Mouse (Mus musculus) inflammation-experienced regulatory T-cells, adult 6 months (primary cell): Measurements from ENCODE around the gene Adprh. TPM values are rescaled to one million over a fixed set of nuclear protein-coding genes. Genes with fewer than 3 reads are reported as not detected.
"Not testable (repeated sequence)": the region's sequence is repeated elsewhere in the genome, so short reads cannot be mapped to it uniquely, and the experiment has no call there.

Experiments used
- ATAC-seq: one replicate; pipeline ENCODE4 v1.8.0; 2017
- polyA plus RNA-seq, 3 experiments: library from polyadenylated mRNA; unstranded; fragments of 100-300 nt; shearing (Covaris generic); gene quantifications; one replicate each; pipeline ENCODE4 v1.2.1; 2017

Adprh gene
- polyA plus RNA-seq: 10 to 100 TPM; 43.1 to 93.7 (median 71.8) TPM

DNA sequence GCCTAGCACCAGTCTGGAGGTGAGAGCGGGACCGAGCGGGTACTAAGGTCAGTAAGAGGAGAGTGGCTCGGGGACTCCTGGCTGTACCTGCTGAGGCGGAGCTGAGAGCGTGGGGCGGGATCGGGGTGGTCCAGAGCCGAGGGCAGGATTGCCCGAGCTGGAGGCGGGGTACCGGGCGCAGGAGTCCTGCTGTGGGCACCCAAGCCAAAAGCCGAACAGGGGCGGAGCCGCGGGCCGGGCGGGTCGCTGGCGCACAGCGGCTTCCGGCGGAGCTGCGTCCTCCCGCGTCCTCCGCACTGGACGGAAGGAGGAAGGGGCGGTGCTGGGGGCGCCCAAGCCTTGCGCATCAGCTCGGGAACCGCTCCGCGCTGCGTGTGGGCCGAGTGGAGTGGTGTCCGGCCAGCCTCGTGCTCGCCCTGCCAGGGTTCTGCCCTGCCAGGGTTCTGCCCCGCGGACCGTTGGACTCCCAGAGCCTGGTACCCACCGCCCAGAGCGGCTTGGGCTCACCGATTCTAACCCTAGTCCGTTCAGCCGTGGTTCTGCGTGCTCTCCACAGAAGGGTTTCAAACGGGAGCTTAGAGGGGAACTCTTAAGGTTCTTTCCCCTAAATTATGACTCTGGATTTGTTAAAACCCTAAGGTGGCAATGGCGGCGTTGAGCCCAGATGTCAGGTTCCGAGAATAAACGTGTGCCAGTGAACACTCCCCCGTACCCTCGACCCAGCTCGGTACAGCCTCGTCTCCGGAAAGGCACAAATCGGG, at the start of gene Adprh:
TSS of gene Adprh (minus strand) at position 262 of the 761 bp plus-strand sequence.
- ATAC-seq: peak; percentile 92

DNA sequence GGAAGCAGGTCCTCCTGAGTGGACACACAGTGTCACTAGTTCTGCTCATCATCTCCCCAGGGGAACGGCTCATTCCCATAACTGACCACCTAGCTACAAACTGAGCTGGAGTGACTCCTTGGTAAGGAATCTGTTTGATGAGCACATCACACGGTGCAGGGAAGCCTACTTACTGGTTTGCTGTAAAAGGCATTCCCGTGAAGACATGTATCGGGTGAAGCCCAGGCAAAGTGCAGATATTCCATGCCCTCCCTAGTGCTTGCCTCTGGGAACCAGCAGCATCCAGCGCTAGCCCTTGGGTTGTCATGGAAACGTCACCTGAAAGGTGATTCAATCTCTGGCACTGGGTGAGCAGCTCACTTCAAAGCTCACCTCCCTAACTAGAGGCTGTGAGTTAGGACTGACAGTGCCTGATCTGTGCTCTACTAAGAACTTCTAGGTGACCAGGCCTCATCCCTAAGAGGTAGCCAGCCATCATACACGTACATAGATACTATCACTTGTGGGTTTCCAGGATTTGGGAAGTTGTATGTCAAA, 44.2 kb upstream of the Adprh start:
- ATAC-seq: no peak

DNA sequence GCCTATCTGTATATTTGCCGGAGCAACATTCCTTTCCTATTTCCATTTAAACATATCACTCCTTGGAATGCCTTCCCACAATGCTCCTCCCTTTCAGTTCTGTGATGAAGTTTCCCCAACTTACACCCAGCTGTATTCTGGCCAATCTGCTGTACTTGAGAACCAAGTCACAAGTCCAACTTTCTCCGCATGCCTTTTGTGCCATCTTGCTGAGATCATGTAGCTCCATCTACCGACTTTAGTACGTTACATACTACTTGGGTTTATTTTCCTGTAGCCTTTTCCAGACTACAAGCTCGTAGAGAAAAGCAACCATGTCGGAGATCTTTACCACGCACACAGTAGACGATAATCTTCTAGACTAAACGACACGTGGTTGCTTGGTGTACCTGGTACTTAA, 41.4 kb upstream of the Adprh start:
- ATAC-seq: no peak

DNA sequence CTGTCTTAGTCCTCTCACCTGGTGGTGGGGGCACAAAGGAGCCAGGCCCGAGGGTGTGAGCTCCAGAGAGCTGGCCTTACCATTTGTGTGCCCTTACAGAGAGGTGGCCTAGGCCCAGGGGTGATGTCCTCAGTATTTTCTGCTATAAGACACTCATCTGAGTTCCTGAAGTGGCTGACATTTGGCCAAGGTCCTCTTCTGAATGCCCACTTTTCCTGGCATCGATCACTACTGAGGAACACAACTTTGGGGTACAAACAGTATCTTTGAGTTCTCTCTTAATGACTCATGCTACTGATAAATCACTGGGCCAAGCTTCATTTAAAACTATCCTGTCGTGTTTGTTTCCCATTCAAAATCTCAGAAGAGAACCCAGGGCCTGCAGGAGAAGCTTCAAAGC, 40.0 kb upstream of the Adprh start:
- ATAC-seq: no peak

DNA sequence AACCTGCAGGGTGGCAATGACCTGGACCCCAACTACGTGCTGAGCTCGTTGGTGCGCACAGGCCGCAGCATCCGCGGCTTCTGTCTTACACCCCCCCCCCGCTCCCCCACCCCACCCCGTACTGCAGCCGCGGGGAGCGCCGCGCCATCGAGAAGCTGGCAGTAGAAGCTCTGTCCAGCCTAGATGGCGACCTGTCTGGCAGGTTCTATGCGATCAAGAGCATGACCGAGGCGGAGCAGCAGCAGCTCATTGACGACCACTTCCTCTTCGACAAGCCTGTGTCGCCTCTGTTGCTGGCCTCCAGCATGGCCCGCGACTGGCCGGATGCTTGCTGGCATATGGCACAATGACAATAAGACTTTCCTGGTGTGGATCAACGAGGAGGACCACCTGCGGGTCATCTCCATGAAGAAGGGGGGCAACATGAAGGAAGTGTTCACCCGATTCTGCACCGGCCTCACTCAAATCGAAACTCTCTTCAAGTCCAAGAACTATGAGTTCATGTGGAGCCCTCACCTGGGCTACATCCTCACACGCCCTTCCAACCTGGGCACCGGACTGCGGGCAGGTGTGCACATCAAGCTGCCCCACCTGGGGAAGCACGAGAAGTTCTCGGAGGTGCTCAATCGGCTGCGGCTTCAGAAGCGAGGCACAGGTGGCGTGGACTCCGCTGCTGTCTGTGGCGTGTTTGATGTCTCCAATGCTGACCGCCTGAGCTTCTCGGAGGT, 31.2 kb upstream of the Adprh start:
- ATAC-seq: peak; percentile 47

DNA sequence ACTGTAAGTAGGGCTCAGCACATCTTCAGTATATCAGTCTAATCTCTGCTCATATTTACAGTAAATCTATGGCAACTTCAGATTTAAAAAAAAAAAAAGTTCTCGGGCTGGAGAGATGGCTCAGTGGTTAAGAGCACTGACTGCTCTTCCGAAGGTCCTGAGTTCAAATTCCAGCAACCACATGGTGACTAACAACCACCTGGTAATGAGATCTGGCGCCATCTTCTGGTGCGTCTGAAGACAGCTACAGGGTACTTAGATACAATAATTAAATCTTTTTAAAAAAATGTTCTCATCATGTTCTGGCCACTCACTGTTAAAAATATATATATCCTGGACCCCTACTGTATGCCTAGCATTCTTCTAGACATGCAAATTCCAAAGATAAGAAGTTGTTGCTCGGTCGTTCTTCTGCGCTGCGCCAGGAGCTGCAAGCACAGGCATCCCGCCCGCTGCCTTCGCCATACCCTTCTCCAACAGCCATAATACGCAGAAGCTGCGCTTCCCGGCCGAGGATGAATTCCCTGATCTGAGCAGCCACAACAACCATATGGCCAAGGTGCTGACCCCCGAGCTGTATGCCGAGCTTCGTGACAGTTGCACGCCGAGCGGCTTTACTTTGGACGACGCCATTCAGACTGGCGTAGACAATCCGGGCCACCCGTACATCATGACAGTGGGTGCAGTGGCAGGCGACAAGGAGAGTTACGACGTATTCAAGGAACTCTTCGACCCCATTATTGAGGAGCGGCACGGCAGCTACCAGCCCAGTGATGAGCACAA, 30.5 kb upstream of the Adprh start:
- peak; percentile 49 for ATAC-seq

DNA sequence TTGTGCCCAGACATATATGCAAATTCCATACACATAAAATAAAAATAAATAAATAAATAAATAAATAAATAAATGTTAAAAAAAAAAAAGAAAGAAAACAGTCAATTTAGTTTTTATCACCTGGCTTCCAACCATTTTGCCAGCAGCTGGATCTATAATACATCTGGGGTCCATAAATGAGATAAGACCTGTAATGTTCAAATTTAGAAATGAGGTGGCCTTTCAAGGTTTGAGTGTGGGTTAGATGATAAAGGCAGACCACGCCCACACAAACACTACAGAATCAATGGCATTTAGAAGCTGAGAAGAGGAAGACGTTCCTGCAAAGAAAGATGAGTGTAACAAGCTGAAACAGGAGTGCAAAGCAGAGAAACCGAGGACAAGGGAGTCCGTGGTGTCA, 28.8 kb upstream of the Adprh start:
- no peak for ATAC-seq

DNA sequence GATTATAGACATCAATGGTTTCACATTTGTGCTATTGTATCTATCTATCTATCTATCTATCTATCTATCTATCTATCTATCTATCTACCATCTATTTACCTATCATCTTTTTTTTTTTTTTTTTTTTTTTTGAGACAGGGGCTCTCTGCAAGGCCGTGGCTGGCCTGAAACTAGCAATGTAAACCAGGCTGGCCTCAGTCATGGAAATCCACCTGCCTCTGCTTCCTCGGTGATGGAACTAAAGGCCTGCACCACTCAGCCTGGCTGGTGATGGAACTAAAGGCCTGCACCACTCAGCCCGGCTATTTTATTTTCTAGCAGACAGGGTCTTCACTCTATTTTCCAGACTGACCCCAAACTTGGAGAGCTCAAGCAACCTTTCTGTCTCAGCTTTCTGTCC, 25.8 kb upstream of the Adprh start:
- no peak for ATAC-seq

DNA sequence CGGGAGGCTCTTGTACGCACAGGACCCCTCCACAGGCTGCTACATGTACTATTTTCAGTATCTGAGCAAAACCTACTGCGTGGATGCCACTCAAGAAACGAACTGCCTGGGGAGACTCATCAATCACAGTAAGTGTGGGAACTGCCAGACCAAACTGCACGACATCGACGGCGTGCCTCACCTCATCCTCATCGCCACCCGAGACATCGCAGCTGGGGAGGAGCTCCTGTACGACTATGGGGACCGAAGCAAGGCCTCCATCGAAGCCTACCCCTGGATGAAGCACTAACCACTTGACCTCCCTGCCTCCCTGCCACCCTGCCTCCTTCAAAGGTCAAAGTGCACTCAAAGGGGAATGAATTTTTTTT, 24.7 kb upstream of the Adprh start:
- ATAC-seq: not testable (repeated sequence)

DNA sequence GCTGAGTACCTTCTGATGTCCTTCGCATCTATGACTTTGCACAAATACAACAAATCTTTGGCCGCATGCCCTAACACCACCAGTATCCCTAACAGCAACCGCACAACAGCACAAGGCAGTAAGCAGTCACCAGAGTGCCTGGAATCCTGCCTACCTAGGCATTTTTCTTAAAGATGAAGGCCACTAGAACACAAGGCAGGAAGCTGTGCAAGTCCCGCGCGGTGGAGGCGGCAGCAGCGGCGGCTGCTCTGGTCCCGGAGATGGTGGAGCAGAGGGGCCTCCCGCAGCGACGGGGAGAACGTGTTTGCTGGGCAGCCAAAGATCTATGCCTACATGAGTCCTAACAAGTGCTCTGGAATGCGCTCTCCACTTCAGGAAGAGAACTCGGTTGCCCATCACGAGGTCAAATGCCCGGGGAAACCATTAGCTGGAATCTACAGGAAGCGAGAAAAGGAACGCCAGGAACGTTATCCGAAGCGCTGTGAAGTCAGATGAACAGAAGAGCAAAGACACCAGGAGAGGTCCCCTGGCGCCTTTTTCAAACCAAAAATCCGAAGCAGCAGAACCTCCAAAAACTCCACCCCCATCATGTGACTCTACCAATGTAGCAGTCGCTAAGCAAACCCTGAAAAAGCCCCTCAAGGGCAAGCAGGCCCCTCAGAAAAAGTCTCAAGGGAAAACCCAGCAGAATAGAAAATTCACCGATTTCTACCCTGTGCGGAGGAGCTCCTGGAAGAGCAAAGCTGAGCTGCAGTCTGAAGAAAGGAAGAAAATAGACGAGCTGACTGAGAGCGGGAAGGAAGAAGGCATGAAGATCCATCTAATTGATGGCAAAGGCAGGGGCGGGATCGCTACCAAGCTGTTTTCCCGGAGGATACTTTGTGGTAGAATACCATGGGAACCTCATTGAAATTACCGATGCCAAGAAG, 24.1 kb upstream of the Adprh start:
- peak; percentile 83 for ATAC-seq

DNA sequence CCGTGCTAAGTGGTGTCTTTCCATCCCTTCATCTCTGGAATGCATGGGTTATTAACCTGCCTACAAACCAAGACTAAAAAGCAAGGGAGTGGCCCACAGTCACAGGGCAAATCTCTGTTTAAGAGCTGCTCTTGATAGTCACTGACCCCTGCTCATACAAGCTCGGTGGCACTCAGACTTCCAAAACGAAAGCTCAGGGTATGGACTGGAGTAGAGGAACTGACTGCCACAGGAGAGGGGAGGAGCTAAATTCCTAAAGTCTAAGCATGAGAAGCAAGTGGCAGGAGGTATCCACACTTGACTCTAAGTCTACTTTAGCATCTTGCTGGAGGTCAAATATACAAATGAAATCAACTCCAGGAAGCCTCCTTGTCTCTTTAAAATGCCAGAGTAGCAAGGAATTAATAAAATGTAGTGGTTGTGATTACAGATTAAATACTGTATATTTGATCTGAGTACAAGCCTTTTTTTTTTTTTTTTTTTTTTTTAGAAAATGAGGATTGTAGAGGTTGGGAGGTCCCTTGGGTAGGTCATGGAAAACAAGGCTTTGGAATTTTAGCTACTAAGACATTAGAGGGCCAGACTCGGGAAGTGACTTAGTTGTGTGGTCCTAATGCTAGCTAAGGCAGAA, 23.3 kb upstream of the Adprh start:
- ATAC-seq: no peak

DNA sequence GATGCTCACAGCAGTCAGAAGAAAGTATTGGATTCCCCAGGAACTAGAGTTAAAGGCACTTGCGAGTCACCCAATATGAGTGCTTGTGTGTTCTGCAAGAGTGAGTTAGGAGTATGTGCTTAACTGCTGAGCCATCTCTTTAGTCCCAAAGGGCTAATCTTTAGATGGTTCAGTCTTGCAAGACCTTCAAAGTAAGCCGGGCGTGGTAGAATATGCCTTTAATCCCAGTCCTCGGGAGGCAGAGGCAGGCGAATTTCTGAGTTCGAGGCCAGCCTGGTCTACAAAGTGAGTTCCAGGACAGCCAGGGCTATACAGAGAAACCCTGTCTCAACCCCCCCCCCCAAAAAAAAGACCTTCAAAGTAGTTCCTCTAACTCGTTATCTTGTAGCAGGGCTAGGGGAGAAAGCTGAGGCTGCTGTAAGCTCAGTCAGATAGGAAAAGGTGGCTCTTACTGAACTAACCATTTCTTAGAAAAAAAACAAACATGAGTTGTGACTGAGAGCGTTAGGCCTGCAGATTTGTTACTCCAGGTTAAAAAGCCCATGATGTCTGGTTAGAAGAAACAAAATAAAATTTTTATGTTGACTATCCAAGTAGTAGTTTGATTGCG, 22.3 kb upstream of the Adprh start:
- no peak for ATAC-seq

DNA sequence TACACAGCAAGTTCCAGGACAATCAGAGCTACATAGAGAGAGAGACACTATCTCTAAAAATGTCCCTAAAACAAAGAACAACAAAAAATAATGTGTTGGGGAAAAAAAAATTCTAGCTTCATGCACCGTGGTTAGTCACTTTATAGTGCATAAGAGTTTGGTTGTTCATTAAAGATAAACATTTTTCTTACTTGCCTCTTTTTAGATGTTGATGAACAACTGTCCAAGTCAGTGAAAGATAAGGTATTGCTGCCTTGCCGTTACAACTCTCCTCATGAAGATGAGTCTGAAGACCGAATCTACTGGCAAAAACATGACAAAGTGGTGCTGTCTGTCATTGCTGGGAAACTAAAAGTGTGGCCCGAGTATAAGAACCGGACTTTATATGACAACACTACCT, 21.2 kb upstream of the Adprh start:
- no peak for ATAC-seq

DNA sequence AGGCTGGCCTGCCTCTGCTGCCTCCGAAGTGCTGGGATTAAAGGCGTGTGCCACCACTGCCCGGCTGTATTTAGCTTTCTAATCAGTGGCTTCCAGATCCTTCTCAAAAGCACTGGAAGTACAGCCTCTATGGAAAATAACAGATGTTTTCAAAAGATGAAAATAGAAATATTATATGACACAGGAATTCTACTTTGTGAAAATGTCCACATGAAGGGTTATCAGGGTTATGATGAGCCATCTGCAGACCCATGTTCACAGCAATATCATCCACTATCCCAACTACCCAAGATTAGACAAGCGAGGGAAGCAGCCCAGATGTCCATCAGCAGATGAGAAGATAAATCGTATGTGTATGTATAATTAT, 20.0 kb upstream of the Adprh start:
- no peak for ATAC-seq

DNA sequence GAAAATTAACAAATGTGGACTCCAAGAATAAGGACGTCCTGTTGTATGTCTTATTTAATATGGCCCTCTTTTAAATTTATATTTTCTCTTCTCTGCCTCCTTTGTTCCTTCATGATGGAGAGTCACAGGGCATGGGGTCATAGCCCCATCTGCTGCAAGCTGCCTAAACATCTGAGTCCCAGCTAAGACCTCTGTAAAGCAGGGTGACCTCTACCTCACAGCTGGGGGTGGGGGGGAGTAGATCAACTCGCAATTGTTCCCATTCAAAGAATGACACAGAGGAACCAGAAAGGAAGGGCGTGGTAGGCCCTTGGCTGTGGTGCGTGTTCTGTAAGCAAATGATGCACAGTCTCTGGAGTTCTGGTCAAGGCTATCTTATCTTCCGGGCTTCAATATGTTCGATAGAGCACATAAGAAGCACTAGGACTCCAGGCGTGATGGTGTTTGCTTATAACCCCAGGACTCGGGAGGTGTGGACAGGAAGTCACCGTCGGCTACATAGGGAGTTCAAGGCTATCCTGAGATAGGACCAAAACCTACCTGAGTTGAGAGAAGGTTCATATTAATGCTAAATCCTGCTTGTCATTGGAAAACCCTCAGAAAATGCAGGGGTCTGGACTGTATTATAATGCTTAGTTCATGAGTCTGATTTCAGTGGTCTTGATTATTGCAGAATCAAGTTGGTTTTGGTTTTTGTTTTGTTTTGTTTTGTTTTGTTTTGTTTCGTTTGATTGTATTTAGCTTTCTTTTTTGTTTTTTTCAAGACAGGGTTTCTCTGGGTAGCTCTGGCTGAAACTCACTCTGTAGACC, 19.4 kb upstream of the Adprh start:
- no peak for ATAC-seq

DNA sequence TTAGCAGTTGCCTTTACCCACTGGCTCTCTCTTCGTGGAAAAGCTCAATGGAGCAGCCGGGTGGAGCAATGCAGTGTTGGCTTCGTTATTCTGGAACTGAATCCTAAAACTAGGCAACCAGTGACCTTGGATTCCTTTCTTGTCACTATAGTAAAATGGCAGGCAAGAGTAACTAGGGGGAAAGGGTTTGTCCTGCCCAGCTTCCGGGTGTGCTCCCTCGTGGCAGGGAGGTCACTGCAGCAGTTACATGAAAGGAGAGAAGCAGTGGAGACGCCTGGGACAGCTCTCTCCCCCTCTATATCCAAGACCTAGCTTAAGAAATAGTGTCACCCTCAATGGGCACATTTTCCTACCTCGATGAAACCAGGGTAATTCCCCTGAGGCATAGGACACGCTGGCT, 16.9 kb upstream of the Adprh start:
- no peak for ATAC-seq

DNA sequence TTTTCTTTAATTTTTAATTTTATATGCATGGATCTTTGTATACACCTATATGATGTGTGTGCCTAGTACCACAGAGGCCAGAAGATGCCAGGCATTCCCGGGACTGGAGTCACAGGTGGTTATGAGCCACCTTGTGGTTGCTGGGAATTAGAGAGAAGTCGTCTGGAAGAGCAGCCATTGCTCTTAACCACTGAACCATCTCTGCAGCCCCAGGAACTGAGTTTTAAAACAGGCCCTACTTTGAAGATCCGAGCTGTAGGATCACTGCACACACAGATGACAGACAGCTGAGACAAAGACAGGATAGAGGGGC, 16.2 kb upstream of the Adprh start:
- ATAC-seq: no peak

DNA sequence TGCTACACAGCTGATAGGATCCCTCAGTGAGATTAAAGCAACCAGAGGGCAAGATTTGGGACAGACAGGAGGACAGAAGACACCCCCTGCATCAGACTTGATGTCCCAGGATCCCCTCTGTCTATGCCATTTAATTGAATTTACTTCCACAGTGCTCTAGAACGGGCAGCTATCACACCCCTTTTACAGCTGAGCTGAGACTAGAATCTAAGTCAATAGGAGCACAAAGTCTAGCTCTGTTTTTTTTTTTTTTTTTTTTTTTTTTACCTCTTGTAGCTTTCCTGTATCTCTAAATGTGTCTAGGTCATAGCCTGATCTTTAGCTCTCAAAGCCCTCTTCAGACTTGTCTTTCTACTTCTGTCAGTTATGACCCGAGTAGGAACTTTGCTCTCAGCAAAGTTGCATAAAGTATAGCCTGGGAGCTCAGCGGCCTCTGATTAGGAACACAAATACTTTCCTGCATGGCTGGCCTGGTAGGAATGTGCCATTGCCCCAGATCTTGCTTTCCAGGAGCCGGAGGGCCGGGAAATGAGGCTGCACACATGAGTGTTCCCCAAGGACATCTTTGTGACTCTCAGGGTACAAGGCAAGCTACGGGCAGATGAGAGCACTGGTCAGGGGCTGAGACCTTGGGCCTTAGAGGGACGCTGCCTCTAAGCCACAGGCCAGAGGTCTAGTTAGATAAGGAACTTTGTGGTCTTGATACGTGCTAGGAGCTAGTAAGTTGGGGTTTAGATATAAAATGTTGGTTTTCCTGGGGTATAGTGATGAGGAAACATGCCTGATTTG, 15.6 kb upstream of the Adprh start:
- no peak for ATAC-seq

DNA sequence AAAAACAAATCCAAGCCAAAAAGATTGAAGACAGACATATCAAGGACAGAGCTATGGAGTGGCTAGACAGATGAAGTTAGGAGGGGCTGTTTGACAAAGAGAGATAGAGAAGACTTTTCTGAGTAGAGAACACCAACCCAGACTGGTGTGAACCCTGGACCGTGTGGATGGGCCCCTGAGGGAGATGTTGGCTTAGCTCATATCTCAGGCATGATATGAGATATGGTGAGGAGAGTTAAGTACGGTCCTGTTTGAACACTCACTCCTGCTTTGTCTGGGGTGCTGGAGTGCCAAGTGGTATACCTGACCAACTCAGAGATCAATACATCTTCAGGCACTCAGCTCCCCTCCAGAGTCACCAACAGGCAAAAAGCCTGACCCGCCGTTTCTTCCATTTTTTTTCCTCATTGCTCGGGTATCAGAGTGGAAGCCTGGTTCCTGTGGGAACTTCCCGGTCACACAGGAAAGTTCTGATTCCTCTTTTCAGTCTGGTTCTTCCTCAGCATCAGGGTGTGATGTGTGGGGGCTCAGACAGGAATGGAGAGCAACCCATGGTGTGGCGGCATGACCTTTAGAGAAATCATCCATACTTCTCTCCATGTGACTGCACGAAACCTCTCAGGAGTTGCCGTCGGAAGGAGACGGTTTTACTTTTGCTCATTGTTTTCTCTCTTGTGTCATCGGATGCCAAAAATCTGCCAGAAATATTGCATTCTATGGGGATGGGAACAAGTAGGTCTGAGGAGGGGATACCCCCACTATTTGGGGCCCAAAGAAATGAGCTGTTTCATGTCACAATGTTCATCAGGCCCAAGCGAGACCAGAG, 14.8 kb upstream of the Adprh start:
- no peak for ATAC-seq
